Mouse (Mus musculus): ENCODE measurements at regions not wholly inside any gene's neighbourhood (a gene's known extent, or its start where the extent isn't known, plus 50 kb on each side); places are given as distances from the start of the nearest gene placed in this dataset.

- no peak for DNase-seq
These were observed 622.0 kb downstream of the Nfib start for GRCm38 (mm10) chr4:82083519-82083918.

- DNase-seq = peak in 1 of 2 experiments; percentile 3
These were observed 625.4 kb upstream of the Mpdz start for GRCm38 (mm10) chr4:82068050-82068449.

DNA sequence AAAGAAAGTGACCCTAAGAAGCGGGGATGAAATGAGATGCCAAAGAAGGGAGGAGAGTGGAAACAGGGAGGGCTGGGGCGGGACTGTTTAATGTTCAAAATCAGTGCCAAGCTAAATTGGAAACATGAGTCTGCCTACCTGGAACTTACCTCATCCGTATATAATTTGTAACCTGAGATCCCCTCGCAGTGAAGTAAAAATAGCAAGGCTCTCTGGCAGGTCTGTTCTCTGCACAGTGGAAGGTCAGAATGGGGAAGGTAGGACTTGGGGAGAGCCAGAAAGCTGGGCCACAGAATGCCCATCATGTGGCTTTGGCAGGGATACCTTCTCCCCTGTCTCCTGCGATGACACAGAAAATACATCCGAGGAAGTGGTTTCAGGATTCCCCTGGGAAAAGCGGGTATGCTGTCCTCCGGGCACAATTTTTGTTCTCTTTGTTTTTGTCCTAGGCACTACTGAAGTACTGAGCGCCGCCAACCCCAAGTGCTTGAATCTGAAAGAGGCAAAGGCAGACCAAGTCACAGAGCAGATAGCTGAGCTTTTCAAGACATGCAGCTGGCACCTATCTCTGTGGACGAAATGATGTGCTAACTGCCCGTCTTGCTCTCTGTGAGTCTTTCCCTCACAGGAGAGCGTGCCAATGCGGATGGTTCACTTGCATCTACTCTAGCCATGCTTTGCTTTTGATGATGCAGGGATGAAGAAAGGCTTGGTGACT lies 623.2 kb upstream of the Mpdz start:
- DNase-seq = peak; percentile 71 to 75

DNA sequence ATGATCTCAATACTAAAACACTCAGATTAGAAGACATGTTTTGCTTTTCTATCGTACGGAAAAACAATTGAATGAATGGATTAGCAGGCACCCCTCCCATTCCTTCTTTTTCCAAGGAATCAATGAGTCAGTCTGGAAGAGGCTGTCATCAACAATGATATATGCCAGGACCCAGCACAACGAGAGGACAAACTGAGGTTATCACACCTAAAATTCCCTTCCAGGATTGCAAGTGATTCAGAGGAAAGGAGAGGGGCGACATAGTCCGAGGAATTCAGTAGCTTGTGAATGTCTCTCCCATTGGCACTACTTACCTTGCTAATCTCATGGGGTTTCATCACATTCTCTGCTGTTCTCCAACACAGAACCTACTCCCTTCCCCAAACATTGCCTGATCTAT lies 620.1 kb upstream of the Mpdz start:
- DNase-seq = no peak

DNA sequence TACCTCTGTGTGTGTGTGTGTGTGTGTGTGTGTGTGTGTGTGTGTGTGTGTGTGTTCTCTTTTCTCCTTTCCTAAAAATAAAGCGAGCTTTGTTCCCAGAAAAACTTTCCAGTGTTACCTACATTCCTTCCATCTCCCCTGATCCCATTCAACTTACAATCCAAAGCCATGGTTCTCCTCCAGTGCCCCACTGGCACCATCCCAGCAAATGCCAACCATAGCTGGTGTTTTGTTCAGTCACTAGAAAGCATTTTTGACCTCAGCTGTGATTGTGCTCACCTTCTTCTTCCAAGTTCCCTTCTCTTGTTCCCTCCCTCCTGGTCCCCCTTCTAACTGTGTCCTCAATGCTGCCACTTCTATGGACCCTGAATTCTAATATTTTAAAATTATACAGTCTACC lies 614.1 kb upstream of the Mpdz start:
- DNase-seq = no peak

DNA sequence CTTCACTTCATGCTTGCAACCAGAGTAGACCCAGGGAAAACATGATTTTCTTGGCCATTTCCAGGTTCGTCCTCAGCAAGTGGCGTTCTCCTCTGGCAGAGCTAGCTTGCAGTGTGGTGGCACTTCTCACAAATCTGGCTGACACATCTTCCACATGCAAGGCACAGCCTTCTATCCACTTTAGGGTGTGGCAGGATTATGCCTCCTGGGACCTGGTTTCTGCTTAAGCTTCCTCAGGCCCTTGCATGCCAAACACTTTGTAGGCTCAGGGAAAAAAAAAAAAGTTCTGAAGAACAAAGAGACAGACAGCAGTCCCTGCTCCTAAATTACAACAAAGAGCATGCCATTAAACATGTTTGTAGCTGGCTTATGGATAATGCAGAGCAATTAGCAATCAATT lies 605.6 kb upstream of the Mpdz start:
- DNase-seq = no peak

GRCm38 (mm10) chr4:82037473-82037872 lies 594.9 kb upstream of the Mpdz start:
- DNase-seq = no peak

DNA sequence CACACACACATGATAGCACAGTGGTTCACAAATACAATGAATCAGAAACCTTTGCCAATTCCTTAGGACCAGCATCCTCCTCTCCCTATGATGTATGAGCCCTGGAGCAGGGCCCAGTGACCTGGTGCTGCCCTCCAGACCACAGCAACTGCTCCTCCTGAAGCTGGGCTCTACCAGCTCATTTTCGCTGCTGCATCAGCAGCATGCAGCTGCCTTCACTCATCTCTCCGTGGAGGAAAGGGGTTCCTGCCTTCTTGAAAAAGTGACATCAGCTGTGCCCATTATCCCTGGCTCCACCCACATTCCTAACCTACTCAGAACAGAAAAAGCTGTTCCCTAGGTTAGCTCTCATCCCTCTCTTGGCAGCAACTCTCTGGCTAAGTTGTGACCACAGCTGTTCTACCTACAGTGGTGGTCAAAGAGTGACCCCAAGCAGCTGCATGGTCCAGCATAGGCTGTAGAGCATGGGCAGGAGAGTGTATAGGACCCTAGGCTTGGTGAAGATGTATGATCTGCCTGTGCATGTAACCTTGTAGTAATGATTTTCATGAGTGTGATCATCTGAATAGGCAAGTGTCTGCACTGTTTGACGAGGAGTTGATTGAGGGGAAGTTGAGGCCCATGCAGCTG lies 592.6 kb upstream of the Mpdz start:
- peak in 1 of 2 experiments; percentile 14 for DNase-seq

- DNase-seq = no peak
These were observed 586.6 kb upstream of the Mpdz start for GRCm38 (mm10) chr4:82029237-82029636.

DNA sequence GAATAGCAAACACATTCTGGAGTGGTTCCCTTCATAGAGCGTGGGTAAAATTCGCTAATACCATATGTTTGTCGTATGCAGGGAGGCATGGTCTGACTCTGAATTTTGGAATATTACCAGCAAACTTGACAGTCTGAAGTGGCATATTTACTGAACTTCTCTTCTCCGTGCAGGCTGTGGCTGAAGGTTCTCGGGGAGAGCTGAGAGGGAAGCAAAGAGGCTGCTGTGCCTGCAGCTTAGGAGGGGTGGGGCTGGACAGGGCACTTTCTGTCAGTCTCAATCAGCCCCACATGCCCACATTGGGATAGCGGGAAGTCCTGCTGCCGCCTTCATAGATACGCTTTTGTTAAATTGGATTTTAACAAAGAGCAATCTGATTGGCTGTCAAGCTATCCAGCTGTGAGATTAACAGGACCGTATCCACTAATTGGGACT lies 584.8 kb upstream of the Mpdz start:
- peak in 1 of 2 experiments; percentile 9 for DNase-seq

DNA sequence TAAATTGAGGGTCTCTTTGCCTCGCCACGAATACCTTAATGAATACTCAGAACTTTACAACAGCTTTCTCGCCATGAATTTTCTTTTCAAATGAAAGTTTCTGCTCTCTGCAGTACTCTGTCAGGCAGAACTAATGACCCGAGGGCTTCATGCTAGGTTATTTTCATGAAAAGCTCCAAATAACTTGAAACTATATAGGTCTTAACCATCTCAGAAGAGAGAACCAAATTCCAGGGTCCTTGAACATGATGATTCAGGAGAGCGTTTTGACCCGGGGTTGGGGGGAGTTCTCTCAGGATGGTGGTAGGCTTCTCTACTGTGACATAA lies 558.8 kb upstream of the Mpdz start:
- DNase-seq = no peak

DNA sequence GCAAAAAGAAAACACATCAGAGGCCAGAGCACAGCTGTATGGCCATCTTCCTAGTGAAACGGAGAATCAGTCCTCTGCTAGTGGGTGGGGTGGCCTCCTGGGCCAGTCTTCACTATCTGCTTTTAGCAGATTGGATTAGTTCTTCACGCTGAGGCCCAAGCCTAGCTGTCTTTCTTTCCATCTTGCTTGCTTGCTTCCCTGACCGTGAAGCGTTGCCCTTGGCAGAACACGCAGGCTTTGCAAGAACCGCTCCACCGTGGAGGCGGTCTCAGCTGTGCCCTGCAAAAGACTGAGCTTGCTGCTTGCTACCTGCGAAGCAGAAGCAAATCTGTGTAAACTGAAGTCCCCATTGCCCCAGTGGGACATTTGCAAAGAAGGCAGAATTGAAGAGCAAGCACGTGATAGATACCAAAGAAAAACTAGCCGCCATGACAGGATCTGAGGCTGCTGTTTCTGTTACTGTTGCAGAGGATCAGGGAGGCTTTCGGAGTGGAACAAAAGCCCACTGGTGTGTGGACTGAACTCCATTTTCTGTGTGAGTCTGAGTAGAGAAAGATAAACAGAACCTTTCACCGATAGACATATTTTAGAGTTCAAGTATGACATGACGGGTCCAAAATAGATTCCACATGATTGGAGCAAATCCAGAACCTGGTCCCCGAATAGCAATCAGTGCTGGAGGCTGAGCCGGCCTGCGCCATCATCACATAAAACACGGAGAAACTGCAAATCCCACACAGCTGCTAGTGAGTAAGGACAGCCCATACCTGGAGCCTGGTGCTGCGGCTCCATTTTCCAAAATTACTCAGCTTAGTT lies 558.2 kb upstream of the Mpdz start:
- peak; percentile 42 to 61 for DNase-seq

DNA sequence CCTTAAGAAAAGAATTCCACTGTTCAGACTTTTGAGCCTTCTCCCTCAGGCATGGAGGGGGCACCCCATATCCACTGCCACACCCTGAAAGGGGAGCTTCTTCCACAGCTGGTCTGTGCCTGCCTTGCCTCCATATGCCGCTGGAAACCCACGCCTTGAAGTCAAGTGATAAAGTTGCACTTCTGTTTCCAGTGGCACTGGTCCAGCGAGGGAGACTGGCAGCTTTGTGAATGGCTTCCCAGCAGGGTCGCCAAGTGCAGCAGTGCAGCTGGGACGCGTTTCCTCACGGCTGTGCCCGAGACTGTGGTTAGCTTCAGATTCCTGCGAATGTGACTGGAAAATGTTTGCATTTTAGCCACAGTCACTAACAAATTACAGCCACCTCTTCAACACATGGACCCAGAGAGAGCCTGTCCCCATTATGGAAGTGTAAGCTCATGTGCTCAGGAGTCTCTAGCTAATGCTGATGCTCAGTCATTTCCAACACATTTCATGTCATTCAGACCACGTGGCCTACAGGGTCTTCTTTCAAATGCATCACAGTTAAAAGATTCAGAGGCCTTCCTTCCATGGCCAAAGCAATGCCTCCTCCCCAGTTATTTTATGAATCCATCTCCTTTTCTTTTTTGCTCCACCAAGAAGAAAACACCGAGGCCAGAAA lies 557.2 kb upstream of the Mpdz start:
- peak; percentile 82 to 87 for DNase-seq

- no peak for DNase-seq
These were observed 556.5 kb upstream of the Mpdz start for GRCm38 (mm10) chr4:81999093-81999492.

DNA sequence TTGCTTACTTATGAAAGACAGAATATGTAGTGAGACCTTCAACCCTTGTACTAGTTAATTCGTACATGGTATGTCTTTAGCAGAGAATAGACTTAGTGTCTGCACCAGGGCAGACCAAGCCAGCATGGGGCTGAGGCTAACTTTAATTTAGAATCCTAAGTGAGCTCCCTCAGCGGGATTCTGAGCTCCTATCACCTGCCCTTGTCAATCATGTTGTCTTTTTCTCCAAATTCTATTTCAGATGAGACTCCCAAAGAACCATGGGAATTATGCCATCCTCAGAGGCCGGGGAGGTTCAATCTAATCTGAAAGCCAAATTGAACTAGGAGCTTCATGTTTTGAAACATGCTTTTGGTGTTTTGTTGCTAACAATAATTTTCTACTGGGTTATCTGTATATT lies 553.8 kb upstream of the Mpdz start:
- DNase-seq = no peak

DNA sequence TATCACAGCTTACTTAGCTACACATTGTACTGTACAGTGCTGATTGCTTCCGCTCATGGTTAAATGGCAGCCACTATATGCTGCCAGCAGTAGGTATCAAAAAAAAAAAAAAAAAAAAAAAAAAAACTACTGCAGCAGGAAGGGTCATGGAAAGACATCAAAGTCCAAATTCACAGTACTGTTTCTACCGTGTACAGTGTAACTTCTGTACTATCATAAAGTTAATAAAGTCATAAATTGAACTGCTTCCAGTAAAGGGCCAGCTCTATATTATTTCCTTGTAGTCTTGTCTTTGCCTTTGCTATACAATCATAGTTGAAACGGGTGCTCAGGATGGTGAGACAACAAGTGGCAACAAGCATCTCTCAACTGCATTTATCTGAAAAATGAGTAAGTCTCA lies 552.6 kb upstream of the Mpdz start:
- no peak for DNase-seq

DNA sequence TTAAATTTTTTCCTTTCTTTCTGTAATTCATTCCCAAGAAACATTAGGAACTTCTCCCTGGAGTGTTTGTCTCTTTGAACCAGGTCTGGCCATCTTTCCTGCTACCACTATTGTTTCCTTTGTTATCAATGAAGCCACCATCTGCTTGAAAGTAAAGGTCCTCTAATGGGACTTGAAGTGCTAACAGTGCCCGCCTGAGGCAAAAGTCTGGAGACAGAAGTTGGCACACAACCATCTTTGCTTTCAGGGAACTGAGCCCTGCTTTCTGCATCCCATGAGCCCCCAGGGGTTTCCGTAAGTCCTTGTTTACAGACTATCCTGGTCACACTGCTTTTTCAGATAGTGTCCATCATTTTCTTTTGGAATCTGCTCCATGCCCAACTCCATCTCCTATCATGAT lies 546.2 kb upstream of the Mpdz start:
- peak; percentile 31 to 50 for DNase-seq

DNA sequence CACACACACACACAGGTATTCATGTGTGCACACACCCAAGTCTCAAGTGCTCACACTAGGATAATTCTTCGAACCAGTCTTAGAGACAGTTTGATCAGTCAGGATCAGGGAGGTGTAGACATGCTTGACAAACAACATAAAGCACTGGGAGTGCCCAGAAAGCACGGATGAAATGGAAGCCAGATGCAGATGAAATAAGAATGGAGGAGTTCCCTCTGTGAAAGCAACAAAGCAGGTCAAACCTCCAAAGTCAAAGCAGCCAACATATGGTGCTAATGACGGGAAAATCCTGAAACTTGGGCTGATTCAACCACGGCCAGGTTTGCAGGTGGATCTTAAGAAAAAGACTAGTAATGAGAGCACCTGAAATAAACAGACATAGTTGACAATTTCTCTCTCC lies 544.0 kb upstream of the Mpdz start:
- DNase-seq = no peak

DNA sequence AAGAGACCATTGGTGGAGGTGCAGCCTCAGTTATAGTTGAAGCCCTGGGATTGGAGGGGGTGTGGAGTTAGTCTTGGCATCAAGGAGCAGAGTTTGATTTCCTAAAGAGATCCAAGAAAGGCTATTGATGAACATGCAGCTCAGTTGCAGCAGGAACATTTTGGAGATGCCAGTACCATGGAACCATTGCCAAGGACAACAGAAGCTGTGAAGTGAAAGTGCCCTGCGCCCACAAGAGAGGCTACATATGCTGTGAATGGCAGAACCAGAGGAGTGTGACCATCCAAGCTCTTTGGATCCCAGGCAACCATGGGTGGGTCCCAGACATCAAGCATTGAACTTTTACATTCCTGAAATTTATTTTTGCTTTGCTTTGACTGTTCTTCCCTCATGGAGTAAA lies 539.2 kb upstream of the Mpdz start:
- DNase-seq = peak in 1 of 2 experiments; percentile 41

DNA sequence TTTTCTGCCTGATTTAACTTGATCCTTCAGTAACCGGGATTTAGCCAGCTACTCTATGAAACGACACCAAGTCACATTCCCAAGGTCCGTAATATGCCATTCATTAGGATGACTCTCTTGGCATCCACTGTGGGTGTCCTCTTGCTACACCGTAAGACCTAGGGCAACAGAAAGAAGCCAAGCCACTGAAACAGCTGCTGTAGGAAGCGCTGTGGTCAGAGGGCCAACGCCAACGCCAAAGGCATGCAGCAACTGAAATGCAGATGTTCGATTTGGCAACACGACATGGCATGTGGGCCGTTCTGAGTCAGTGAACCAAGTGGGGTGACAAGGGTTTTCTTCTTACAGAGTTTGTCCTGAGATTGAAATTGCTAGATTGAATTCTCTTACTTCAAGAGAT lies 527.9 kb upstream of the Mpdz start:
- peak in 1 of 2 experiments; percentile 15 for DNase-seq

- peak; percentile 23 to 32 for DNase-seq
These were observed 527.1 kb upstream of the Mpdz start for GRCm38 (mm10) chr4:81969621-81970115.

DNA sequence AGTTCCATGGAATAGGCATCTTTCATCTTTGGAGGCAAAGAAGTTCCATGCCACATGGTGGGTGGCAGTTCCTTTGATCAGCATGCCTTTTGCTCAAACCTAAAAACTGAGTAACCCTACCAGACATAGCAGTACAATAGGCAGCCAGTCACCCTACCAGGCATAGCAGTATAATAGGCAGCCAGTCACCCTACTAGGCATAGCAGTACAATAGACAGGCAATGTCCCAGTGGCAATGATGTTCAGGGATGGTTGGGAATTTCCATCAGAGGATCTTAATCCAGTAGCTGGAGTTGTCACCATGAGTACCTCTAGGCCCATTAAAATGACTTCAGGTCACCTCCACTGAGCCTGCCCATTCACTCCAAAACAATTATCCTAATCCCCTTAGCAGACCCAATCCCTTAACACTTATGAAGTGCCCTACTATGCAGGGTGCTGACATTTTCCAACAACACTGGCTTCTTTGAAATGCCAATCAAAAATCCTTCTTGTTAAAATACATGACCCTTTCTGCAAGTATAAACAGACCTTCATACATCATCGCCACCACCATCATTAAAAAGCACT lies 523.5 kb upstream of the Mpdz start:
- no peak for DNase-seq

DNA sequence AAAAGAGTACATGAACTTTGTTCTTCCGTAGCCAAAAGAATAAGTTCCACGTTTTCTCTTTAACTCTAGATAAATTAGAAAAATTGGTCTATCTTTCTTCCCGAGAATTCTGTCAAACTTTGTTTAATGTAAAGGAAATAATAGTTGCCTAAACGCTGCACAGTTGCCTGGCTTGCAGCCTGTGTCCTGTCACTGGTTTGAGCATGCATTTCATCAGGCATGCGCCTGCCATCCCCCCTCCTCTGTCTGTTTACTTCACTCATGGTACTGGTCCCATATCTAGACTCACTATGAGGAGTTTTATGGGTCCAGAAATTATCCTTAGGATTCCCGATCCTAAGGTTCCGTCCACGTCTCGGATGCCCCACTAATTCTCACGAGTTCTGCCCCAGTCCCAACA lies 520.5 kb upstream of the Mpdz start:
- DNase-seq = no peak

Measured in cerebellum, postnatal 10 days (tissue).